Mouse (Mus musculus): ENCODE measurements around the gene A030005K14Rik.

DNA sequence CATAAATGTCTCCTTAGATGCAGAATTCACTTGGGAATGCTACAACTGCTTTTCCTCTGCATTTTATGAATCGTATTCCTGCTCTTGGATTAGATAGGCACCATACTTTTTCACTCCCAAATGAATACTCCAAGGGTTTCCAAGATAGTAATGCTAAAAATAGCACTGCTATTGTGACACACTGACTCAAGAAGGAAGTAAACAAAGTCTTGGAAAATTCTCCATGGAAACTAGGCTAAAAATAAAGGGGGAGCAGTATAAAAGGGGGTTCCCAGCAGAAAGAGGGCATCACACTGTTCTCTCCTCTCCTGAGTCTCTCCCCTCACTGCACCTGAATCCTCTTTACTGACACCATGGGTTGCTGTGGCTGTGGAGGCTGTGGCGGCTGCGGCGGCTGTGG, 1.5 kb upstream of the A030005K14Rik start, which contains the start of gene Krtap28-13:
- TF ChIP-seq CTCF (IDR thresholded peaks at IDR 0.05; ENCODE audit: control insufficient read depth, insufficient read depth, insufficient read length) (no peak), USF1 (IDR thresholded peaks at IDR 0.05; ENCODE audit: low read depth) (no peak), MYOD1 (IDR thresholded peaks at IDR 0.05; ENCODE audit: control insufficient read depth, insufficient read length, low read depth) (no peak), MAX (IDR thresholded peaks at IDR 0.05) (no peak), MYOG (IDR thresholded peaks at IDR 0.05; ENCODE audit: control insufficient read depth, extremely low read depth, insufficient read length) (no peak)
